ENCODE assay signal across 1 mouse cellular context in the genomic region with DNA sequence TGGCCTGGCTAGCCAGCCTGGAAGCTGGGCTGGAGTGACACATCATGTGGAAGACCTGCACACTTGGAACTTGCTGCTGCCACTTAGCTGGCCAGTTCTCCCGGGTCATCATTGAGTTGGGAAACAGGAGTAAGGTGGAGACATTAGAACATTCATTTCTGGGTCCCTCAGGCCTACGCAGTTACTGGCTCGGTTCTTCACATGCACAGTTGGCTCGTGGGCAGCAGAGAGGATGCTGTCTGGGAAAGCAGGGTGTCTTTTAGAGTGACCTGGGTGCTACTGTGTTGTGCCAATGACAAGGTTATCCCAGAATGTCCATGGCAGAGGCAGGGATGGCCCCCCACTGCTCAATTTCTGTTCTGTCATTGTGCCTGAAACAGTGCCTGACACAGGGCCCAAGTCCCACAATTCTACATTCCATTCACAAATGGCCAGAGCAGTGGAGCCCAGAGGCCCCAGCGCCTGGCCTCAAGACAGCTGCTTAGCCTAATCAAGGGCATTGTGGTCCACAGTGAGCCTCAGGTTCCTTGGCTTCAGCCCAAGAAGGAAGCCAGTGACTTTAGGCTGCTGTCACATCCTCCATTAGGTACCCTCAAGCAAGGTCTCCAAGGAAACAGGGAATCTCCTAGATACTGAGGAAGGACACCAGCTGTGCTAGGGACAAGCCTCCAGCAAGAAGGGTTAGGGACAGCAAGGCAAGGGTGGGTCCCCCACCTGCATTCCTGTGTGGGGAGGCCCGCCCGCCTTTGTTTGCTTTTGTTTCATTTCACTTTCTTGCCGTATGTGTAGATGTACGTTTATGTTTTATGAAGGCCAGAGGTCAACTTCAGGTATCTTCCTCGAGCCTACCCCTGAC.
TF ChIP-seq lines count a peak whose summit lies in the region.

No protein-coding gene starts in this region.

TF ChIP-seq in myocyte, 11 proteins besides CTCF, POLR2A, EP300 and RAD21 (continued from another document):
- TF ChIP-seq POLR2AphosphoS2 (IDR thresholded peaks at IDR 0.05; ENCODE audit: insufficient read length, low read depth) (no peak), E2F4 (IDR thresholded peaks at IDR 0.05; ENCODE audit: insufficient read depth) (no peak), TCF12 (IDR thresholded peaks at IDR 0.05; ENCODE audit: insufficient read depth, poor library complexity, severe bottlenecking) (no peak), SRF (IDR thresholded peaks at IDR 0.05; ENCODE audit: control insufficient read depth, insufficient read length, low read depth) (no peak), MYOD1 (IDR thresholded peaks at IDR 0.05; ENCODE audit: control insufficient read depth in 1 of 3, insufficient read length in 2 of 3, low read depth in 2 of 3) (peak; percentile 31 to 81 (median 73))
